Mouse (Mus musculus): ENCODE data around the gene Scn4a. TPM values are rescaled to one million over a fixed set of nuclear protein-coding genes. Genes with fewer than 3 reads are reported as not detected.
A peak's percentile ranks its signal among the peaks of the same experiment; 100 is the strongest.

Scn4a gene
- polyA plus RNA-seq, 1 experiment = not detected

GRCm38 (mm10) chr11:106274971-106275411 is 78.1 kb downstream of the Scn4a start:
- Histone ChIP-seq H3K4me3 (ENCODE audit: insufficient read depth, low read depth, low read length) (no peak overlapping the region), H3K4me1 (ENCODE audit: control insufficient read depth, insufficient read depth, low read length) (peaks cover 11% of the 10 kb centered on the region), H3K27ac (ENCODE audit: insufficient read depth, low read depth, low read length) (no peak overlapping the region)
- TF ChIP-seq CTCF (IDR thresholded peaks at IDR 0.05; ENCODE audit: insufficient read depth, low read depth, low read length) = no peak
- no peak for TF ChIP-seq POLR2A (IDR thresholded peaks at IDR 0.05; ENCODE audit: insufficient read depth, low read depth, low read length)
- 79% methylated on average over 7 of the region's 7 CpGs for WGBS

- Histone ChIP-seq H3K27ac (ENCODE audit: insufficient read depth, low read depth, low read length) (no peak overlapping the region), H3K4me1 (ENCODE audit: control insufficient read depth, insufficient read depth, low read length) (peaks cover 12% of the 10 kb centered on the region), H3K4me3 (ENCODE audit: insufficient read depth, low read depth, low read length) (no peak overlapping the region)
- WGBS = 91% methylated on average over 1 of the region's 1 CpGs
- TF ChIP-seq CTCF (IDR thresholded peaks at IDR 0.05; ENCODE audit: insufficient read depth, low read depth, low read length) (no peak), POLR2A (IDR thresholded peaks at IDR 0.05; ENCODE audit: insufficient read depth, low read depth, low read length) (no peak)
Measured at GRCm38 (mm10) chr11:106274374-106274773, 78.7 kb downstream of the Scn4a start.

GRCm38 (mm10) chr11:106273811-106274210 is 79.3 kb downstream of the Scn4a start:
- H3K4me3 ChIP-seq (ENCODE audit: insufficient read depth, low read depth, low read length) = no peak overlapping the region
- TF ChIP-seq POLR2A (IDR thresholded peaks at IDR 0.05; ENCODE audit: insufficient read depth, low read depth, low read length) = no peak
- no peak for TF ChIP-seq CTCF (IDR thresholded peaks at IDR 0.05; ENCODE audit: insufficient read depth, low read depth, low read length)
- peaks cover 17% of the 10 kb centered on the region for H3K4me1 ChIP-seq (ENCODE audit: control insufficient read depth, insufficient read depth, low read length)
- no peak overlapping the region for H3K27ac ChIP-seq (ENCODE audit: insufficient read depth, low read depth, low read length)
- 96% methylated on average over 6 of the region's 6 CpGs for WGBS

GRCm38 (mm10) chr11:106273311-106273684 is 79.8 kb downstream of the Scn4a start:
- no peak for TF ChIP-seq CTCF (IDR thresholded peaks at IDR 0.05; ENCODE audit: insufficient read depth, low read depth, low read length)
- TF ChIP-seq POLR2A (IDR thresholded peaks at IDR 0.05; ENCODE audit: insufficient read depth, low read depth, low read length) = no peak
- Histone ChIP-seq H3K4me3 (ENCODE audit: insufficient read depth, low read depth, low read length) (peak overlapping the region; percentile 77), H3K27ac (ENCODE audit: insufficient read depth, low read depth, low read length) (peak overlapping the region; percentile 67; the same call in 1 of the 2 replicates), H3K4me1 (ENCODE audit: control insufficient read depth, insufficient read depth, low read length) (peaks cover 21% of the 10 kb centered on the region)
- WGBS = 13% methylated on average over 16 of the region's 16 CpGs

- Histone ChIP-seq H3K4me3 (ENCODE audit: insufficient read depth, low read depth, low read length) (peak within 1 kb of the TSS; percentile 77), H3K27ac (ENCODE audit: insufficient read depth, low read depth, low read length) (peak within 1 kb of the TSS; percentile 67; the same call in 1 of the 2 replicates), H3K4me1 (ENCODE audit: control insufficient read depth, insufficient read depth, low read length) (peaks cover 26% of the 10 kb centered on the region)
- WGBS = under 1% methylated on average over 72 of the region's 72 CpGs
- peak; percentile 42 for TF ChIP-seq POLR2A (IDR thresholded peaks at IDR 0.05; ENCODE audit: insufficient read depth, low read depth, low read length)
- TF ChIP-seq CTCF (IDR thresholded peaks at IDR 0.05; ENCODE audit: insufficient read depth, low read depth, low read length) = no peak
Measured at GRCm38 (mm10) chr11:106272644-106273310, 80.3 kb downstream of the Scn4a start, which contains the start of gene Smarcd2. Smarcd2 (minus strand) TSS chr11:106272972.

- under 1% methylated on average over 41 of the region's 41 CpGs for WGBS
- peak overlapping the region; percentile 45; the same call in 1 of the 2 replicates for H3K27ac ChIP-seq (ENCODE audit: insufficient read depth, low read depth, low read length)
Measured at GRCm38 (mm10) chr11:106271794-106272643, 81.1 kb downstream of the Scn4a start.

GRCm38 (mm10) chr11:106271131-106271793 is 81.8 kb downstream of the Scn4a start:
- H3K27ac ChIP-seq (ENCODE audit: insufficient read depth, low read depth, low read length) = peak overlapping the region; percentile 45; the same call in 1 of the 2 replicates
- TF ChIP-seq POLR2A (IDR thresholded peaks at IDR 0.05; ENCODE audit: insufficient read depth, low read depth, low read length) (no peak), CTCF (IDR thresholded peaks at IDR 0.05; ENCODE audit: insufficient read depth, low read depth, low read length) (no peak)
- H3K4me1 ChIP-seq (ENCODE audit: control insufficient read depth, insufficient read depth, low read length) = peaks cover 30% of the 10 kb centered on the region
- 27% methylated on average over 5 of the region's 5 CpGs for WGBS
- peak overlapping the region; percentile 77 for H3K4me3 ChIP-seq (ENCODE audit: insufficient read depth, low read depth, low read length)

More at GRCm38 (mm10) chr11:106271794-106272643, 81.1 kb downstream of the Scn4a start:
- Histone ChIP-seq H3K4me1 (ENCODE audit: control insufficient read depth, insufficient read depth, low read length) (peaks cover 32% of the 10 kb centered on the region), H3K4me3 (ENCODE audit: insufficient read depth, low read depth, low read length) (peak overlapping the region; percentile 77)
- no peak for TF ChIP-seq CTCF (IDR thresholded peaks at IDR 0.05; ENCODE audit: insufficient read depth, low read depth, low read length)
- TF ChIP-seq POLR2A (IDR thresholded peaks at IDR 0.05; ENCODE audit: insufficient read depth, low read depth, low read length) = no peak

GRCm38 (mm10) chr11:106269060-106269431 is 84.0 kb downstream of the Scn4a start:
- TF ChIP-seq POLR2A (IDR thresholded peaks at IDR 0.05; ENCODE audit: insufficient read depth, low read depth, low read length) (no peak), CTCF (IDR thresholded peaks at IDR 0.05; ENCODE audit: insufficient read depth, low read depth, low read length) (no peak)

More at GRCm38 (mm10) chr11:106269060-106269431, 84.0 kb downstream of the Scn4a start:
- no peak overlapping the region for H3K27ac ChIP-seq (ENCODE audit: insufficient read depth, low read depth, low read length)
- H3K4me1 ChIP-seq (ENCODE audit: control insufficient read depth, insufficient read depth, low read length) = peaks cover 30% of the 10 kb centered on the region
- H3K4me3 ChIP-seq (ENCODE audit: insufficient read depth, low read depth, low read length) = no peak overlapping the region
- 72% methylated on average over 3 of the region's 3 CpGs for WGBS

Other genes with a start within 250 kb of the Scn4a start
- gene Gm10840, start 192.4 kb downstream of the Scn4a start, polyA plus RNA-seq (2012; ENCODE audit: insufficient read depth, insufficient read length, low replicate concordance, missing spikeins) = not detected in 2 replicates
- 164 and 291 TPM in 2 replicates for gene Limd2, start 192.4 kb downstream of the Scn4a start, polyA plus RNA-seq (2012; ENCODE audit: insufficient read depth, insufficient read length, low replicate concordance, missing spikeins)
- 209 TPM in 1 of 2 replicates, not detected in the other for gene Strada, start 151.1 kb downstream of the Scn4a start, polyA plus RNA-seq (2012; ENCODE audit: insufficient read depth, insufficient read length, low replicate concordance, missing spikeins)
- gene Ccdc47, start 136.9 kb downstream of the Scn4a start, polyA plus RNA-seq (2012; ENCODE audit: insufficient read depth, insufficient read length, low replicate concordance, missing spikeins) = not detected in 2 replicates
- not detected in 2 replicates for gene Ddx42, start 136.4 kb downstream of the Scn4a start, polyA plus RNA-seq (2012; ENCODE audit: insufficient read depth, insufficient read length, low replicate concordance, missing spikeins)
- not detected in 2 replicates for gene Ftsj3, start 97.2 kb downstream of the Scn4a start, polyA plus RNA-seq (2012; ENCODE audit: insufficient read depth, insufficient read length, low replicate concordance, missing spikeins)
- not detected in 2 replicates for gene Psmc5, start 97.1 kb downstream of the Scn4a start, polyA plus RNA-seq (2012; ENCODE audit: insufficient read depth, insufficient read length, low replicate concordance, missing spikeins)
- not detected in 2 replicates for gene Smarcd2, start 80.3 kb downstream of the Scn4a start, polyA plus RNA-seq (2012; ENCODE audit: insufficient read depth, insufficient read length, low replicate concordance, missing spikeins)
- gene Tcam1, start 76.6 kb downstream of the Scn4a start, polyA plus RNA-seq (2012; ENCODE audit: insufficient read depth, insufficient read length, low replicate concordance, missing spikeins) = not detected in 2 replicates
- gene Gh, start 51.4 kb downstream of the Scn4a start, polyA plus RNA-seq (2012; ENCODE audit: insufficient read depth, insufficient read length, low replicate concordance, missing spikeins) = not detected in 2 replicates
- gene Cd79b, start 38.5 kb downstream of the Scn4a start, polyA plus RNA-seq (2012; ENCODE audit: insufficient read depth, insufficient read length, low replicate concordance, missing spikeins) = not detected in 2 replicates
- not detected in 2 replicates for gene Prr29, start 12.2 kb upstream of the Scn4a start, polyA plus RNA-seq (2012; ENCODE audit: insufficient read depth, insufficient read length, low replicate concordance, missing spikeins)
- gene Icam2, start 34.8 kb upstream of the Scn4a start, polyA plus RNA-seq (2012; ENCODE audit: insufficient read depth, insufficient read length, low replicate concordance, missing spikeins) = not detected in 2 replicates
- not detected in 2 replicates for gene Ern1, start 134.6 kb upstream of the Scn4a start, polyA plus RNA-seq (2012; ENCODE audit: insufficient read depth, insufficient read length, low replicate concordance, missing spikeins)

Data from olfactory bulb, adult 2 months (tissue).